Mouse (Mus musculus): ENCODE data around the gene P4hb. TPM values are rescaled to one million over a fixed set of nuclear protein-coding genes. Genes with fewer than 3 reads are reported as not detected.
A peak's percentile ranks its signal among the peaks of the same experiment; 100 is the strongest.

The P4hb gene
- polyA plus RNA-seq, 1 experiment, result 95.0 TPM

- no peak overlapping the region for H3K4me3 ChIP-seq (ENCODE audit: insufficient read depth, low read depth, low read length)
- no peak overlapping the region for H3K27ac ChIP-seq (replicated peaks; ENCODE audit: low read depth, low read length)
These were observed 25.6 kb downstream of the P4hb start for GRCm38 (mm10) chr11:120547469-120547868.

DNA sequence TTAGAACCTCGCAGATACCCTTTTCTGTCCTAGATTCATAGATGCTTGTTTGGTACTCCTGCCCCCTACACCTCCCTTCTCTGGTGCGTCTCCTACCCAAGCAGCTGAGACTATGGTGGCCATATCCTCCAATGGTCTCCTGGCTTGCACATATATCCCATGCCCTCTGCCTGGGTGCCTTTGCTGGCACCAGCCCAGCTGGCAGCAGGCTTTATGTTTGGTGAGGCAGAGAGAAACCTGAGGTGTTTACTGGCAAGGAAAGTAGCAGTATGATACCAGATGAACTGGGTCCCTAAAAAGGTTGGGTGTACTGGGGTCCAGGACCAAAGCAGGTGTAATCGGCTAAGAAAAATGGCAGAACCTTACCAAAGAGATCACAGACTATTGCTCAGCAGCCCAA is 27.1 kb downstream of the P4hb start:
- H3K4me3 ChIP-seq (ENCODE audit: insufficient read depth, low read depth, low read length), result no peak overlapping the region
- peaks cover 9% of the 10 kb centered on the region; the same call in 1 of the 2 replicates for H3K4me1 ChIP-seq (ENCODE audit: control insufficient read depth, insufficient read depth, insufficient read length, low read length)
- no peak overlapping the region for H3K27ac ChIP-seq (replicated peaks; ENCODE audit: low read depth, low read length)

More at GRCm38 (mm10) chr11:120547469-120547868, 25.6 kb downstream of the P4hb start:
- H3K4me1 ChIP-seq (ENCODE audit: control insufficient read depth, insufficient read depth, insufficient read length, low read length), result peaks cover 6% of the 10 kb centered on the region; the same call in 1 of the 2 replicates

DNA sequence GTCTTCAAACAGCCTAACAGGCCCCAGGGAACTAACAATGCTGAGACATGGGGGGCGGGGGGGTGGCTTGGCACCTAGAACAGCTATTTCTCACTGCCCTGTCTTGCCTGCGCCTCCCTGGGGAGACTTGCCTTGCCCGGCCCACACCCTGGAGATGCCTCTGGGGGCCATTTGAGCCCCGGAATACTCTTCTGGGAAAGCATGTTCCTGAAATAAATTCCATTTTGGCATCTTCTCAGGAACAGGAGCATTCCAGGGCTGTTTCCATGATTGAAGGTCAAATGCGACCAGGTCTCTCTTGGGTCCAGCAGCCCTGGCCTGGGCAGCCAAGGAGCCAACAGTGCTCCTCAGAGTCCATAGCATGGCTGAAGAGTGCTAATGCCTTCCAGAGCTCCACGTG is 30.7 kb downstream of the P4hb start:
- Histone ChIP-seq H3K27ac (replicated peaks; ENCODE audit: low read depth, low read length) (no peak overlapping the region), H3K4me3 (ENCODE audit: insufficient read depth, low read depth, low read length) (no peak overlapping the region), H3K4me1 (ENCODE audit: control insufficient read depth, insufficient read depth, insufficient read length, low read length) (0 out of 2 replicates have a peak, but pooled peaks cover 3% of the 10 kb centered on the region)

- Histone ChIP-seq H3K27ac (replicated peaks; ENCODE audit: low read depth, low read length) (no peak overlapping the region), H3K4me3 (ENCODE audit: insufficient read depth, low read depth, low read length) (no peak overlapping the region), H3K4me1 (ENCODE audit: control insufficient read depth, insufficient read depth, insufficient read length, low read length) (0 out of 2 replicates have a peak, but pooled peaks cover 3% of the 10 kb centered on the region)
These were observed 31.1 kb downstream of the P4hb start for GRCm38 (mm10) chr11:120541907-120542306.

DNA sequence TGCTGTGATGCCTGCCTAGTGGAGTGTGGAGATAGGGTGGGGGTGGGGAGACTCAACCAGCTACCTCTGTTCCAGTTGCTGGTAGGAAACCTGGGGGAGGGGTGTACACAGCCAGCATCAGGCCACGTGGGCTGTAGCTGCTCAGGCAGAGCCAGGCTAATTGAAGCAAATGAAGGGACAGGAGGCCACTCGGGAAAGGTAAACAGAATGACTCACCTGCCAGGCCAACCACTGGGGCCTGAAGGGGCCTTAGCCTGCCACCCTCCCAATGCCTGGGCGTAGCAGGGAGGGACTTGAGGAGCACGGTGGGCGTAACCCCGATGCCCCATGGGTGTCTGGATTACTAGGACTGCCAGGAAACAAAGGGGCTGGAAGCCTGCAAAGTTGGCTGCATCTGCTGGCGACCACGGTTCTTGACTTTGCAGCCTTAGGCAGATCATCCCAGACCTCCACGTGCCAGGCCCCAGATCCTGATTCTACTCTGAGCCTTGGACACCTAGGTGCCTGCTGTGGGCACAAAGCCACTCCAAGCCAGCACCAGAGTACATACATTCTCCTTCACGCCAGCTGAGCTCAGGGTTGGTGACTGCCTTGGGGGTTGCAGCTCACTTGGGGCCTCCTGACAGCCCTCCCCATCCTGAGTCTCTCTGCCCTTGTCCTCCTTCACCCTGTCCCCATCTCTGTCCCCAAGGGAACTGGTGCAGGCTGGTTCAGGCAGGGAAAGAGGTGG is 33.6 kb downstream of the P4hb start:
- Histone ChIP-seq H3K27ac (replicated peaks; ENCODE audit: low read depth, low read length) (no peak overlapping the region), H3K4me3 (ENCODE audit: insufficient read depth, low read depth, low read length) (no peak overlapping the region)

GRCm38 (mm10) chr11:120538955-120539284 is 34.1 kb downstream of the P4hb start:
- H3K4me1 ChIP-seq (ENCODE audit: control insufficient read depth, insufficient read depth, insufficient read length, low read length), result 0 out of 2 replicates have a peak, but pooled peaks cover 3% of the 10 kb centered on the region
- no peak overlapping the region for H3K27ac ChIP-seq (replicated peaks; ENCODE audit: low read depth, low read length)
- H3K4me3 ChIP-seq (ENCODE audit: insufficient read depth, low read depth, low read length), result no peak overlapping the region

More for the DNA sequence above, 33.6 kb downstream of the P4hb start:
- H3K4me1 ChIP-seq (ENCODE audit: control insufficient read depth, insufficient read depth, insufficient read length, low read length), result 0 out of 2 replicates have a peak, but pooled peaks cover 3% of the 10 kb centered on the region

DNA sequence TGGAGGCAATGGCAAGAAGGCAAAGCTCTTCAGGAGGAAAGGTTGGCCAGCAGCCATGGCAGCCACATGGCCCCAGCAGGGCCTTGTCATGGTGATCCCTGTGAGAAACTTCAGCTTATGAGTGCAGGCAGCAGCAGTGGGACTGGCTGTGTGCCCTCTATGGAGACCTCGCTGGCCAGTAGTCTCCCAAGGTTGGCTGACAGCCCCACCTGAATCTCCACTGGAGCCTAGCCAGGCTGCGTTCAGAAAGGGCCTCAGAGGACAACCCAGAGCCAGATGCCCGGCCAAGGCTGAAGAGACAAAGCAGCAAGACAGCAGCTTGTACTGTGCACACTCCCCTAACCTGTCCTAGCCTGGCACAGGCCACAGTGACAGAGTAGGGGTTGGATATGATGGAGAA is 34.6 kb downstream of the P4hb start:
- Histone ChIP-seq H3K27ac (replicated peaks; ENCODE audit: low read depth, low read length) (no peak overlapping the region), H3K4me3 (ENCODE audit: insufficient read depth, low read depth, low read length) (no peak overlapping the region)

GRCm38 (mm10) chr11:120535804-120536203 is 37.2 kb downstream of the P4hb start:
- H3K4me3 ChIP-seq (ENCODE audit: insufficient read depth, low read depth, low read length), result no peak overlapping the region

More for the DNA sequence above, 34.6 kb downstream of the P4hb start:
- H3K4me1 ChIP-seq (ENCODE audit: control insufficient read depth, insufficient read depth, insufficient read length, low read length), result 0 out of 2 replicates have a peak, but pooled peaks cover 3% of the 10 kb centered on the region

DNA sequence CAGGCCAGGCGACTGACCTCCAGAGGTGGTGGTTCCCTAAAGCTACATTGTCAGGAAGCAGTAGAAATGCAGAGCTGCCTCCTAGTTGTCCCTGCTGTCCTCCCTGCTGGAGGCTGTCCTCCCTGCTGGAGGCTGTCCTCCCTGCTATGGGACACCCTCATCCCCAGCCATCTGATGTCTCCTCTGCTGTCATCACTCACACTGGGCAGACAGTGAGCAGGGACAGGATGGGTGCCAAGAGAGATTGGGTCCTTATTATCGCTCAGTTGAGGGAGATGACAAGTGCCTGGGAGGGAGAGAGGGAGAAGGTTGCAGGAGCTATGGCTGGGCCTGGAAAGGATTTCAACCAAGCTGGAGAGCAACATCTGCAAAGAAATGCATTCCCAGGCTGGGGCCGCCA is 37.9 kb downstream of the P4hb start:
- Histone ChIP-seq H3K27ac (replicated peaks; ENCODE audit: low read depth, low read length) (no peak overlapping the region), H3K4me1 (ENCODE audit: control insufficient read depth, insufficient read depth, insufficient read length, low read length) (peaks cover 7% of the 10 kb centered on the region)

More at GRCm38 (mm10) chr11:120535804-120536203, 37.2 kb downstream of the P4hb start:
- no peak overlapping the region for H3K27ac ChIP-seq (replicated peaks; ENCODE audit: low read depth, low read length)
- peaks cover 5% of the 10 kb centered on the region for H3K4me1 ChIP-seq (ENCODE audit: control insufficient read depth, insufficient read depth, insufficient read length, low read length)

GRCm38 (mm10) chr11:120534093-120534492 is 39.0 kb downstream of the P4hb start:
- Histone ChIP-seq H3K27ac (replicated peaks; ENCODE audit: low read depth, low read length) (no peak overlapping the region), H3K4me1 (ENCODE audit: control insufficient read depth, insufficient read depth, insufficient read length, low read length) (peaks cover 7% of the 10 kb centered on the region)

More for the DNA sequence above, 37.9 kb downstream of the P4hb start:
- H3K4me3 ChIP-seq (ENCODE audit: insufficient read depth, low read depth, low read length), result no peak overlapping the region

DNA sequence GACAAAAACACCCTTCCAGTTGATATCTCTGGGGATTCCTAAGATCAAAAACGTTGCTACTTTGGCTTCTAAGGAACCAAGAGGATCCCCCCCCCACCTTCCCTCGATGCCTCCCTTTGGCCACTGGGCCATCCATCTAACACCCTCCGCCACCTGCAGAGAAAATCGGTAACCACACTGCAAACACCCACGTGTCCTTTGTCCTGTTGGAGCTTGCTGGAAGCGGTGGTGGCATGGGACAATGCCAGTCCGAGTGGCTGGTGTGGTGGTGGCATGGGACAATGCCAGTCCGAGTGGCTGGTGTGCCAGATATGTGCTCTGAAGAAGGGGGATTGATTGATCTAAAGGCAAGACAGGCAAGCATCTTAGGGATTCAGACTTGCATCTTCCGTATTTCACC is 41.4 kb downstream of the P4hb start:
- Histone ChIP-seq H3K27ac (replicated peaks; ENCODE audit: low read depth, low read length) (no peak overlapping the region), H3K4me3 (ENCODE audit: insufficient read depth, low read depth, low read length) (no peak overlapping the region), H3K4me1 (ENCODE audit: control insufficient read depth, insufficient read depth, insufficient read length, low read length) (peaks cover 7% of the 10 kb centered on the region)

More at GRCm38 (mm10) chr11:120534093-120534492, 39.0 kb downstream of the P4hb start:
- H3K4me3 ChIP-seq (ENCODE audit: insufficient read depth, low read depth, low read length), result no peak overlapping the region

GRCm38 (mm10) chr11:120530085-120530964 is 42.7 kb downstream of the P4hb start, which contains the start of gene Gcgr:
TSS of gene Gcgr (plus strand) at chr11:120530699.
- Histone ChIP-seq H3K27ac (replicated peaks; ENCODE audit: low read depth, low read length) (no peak within 1 kb of the TSS), H3K4me3 (ENCODE audit: insufficient read depth, low read depth, low read length) (peak within 1 kb of the TSS; percentile 38), H3K4me1 (ENCODE audit: control insufficient read depth, insufficient read depth, insufficient read length, low read length) (peaks cover 7% of the 10 kb centered on the region)

GRCm38 (mm10) chr11:120528903-120529302 is 44.1 kb downstream of the P4hb start:
- H3K27ac ChIP-seq (replicated peaks; ENCODE audit: low read depth, low read length), result no peak overlapping the region
- no peak overlapping the region for H3K4me3 ChIP-seq (ENCODE audit: insufficient read depth, low read depth, low read length)
- H3K4me1 ChIP-seq (ENCODE audit: control insufficient read depth, insufficient read depth, insufficient read length, low read length), result peaks cover 7% of the 10 kb centered on the region

DNA sequence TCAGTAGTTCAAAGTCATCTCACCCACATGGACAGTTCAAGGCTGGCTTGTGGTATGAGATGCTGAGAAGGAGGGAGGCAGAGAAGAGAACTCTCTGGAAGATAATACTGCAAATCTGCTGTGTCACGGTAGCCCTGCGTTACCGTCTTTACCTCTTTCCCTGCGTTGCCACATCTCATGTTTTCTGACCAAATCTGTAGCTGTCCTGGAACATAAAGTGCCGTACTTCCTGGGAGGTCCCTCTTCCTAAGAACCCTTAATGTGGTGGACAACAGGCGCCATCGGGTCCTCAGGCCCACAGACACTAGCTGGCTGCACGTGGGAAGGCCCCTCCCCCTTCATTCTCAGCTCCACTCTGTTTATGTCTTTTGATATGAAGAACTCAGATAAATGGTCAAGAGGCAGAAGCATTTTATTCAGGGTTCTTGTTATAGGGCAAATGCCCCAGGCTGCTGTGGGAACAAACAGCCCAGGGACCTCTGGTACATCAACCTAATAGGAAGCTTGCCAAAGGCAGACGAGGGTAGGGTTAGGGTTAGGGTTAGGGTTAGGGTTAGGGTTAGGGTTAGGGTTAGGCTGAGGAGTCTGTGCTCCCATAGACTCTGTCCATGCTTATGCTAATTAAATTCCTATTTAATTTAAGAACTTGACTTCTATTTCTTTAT is 45.2 kb downstream of the P4hb start:
- Histone ChIP-seq H3K4me1 (ENCODE audit: control insufficient read depth, insufficient read depth, insufficient read length, low read length) (peaks cover 7% of the 10 kb centered on the region), H3K27ac (replicated peaks; ENCODE audit: low read depth, low read length) (no peak overlapping the region), H3K4me3 (ENCODE audit: insufficient read depth, low read depth, low read length) (no peak overlapping the region)

DNA sequence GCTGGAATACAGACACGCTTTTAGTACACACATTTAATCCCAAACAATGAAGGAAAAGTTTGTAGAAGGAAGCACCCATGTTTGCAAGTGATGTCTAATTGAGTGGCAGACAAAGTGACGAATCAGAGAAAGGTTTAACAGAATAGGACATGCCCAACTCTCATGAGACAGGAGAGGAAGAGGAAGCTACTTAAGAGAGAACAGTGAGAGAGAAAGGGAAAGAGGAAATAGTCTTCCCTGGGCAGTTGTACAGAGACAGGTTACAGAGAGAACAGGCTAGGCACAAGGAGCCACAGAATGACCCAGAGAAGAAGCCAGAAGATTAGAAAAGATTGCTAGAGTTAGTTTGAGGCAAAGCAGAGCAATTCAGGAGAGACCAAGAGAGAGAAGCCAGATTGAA is 47.1 kb downstream of the P4hb start:
- Histone ChIP-seq H3K4me1 (ENCODE audit: control insufficient read depth, insufficient read depth, insufficient read length, low read length) (peaks cover 4% of the 10 kb centered on the region), H3K27ac (replicated peaks; ENCODE audit: low read depth, low read length) (no peak overlapping the region), H3K4me3 (ENCODE audit: insufficient read depth, low read depth, low read length) (no peak overlapping the region)

Data from brown adipose tissue, adult 24 weeks (tissue).